Mouse (Mus musculus) olfactory bulb, adult 2 months (tissue): ENCODE results near the gene Pdcd1lg2. TPM values are rescaled to one million over a fixed set of nuclear protein-coding genes. Genes with fewer than 3 reads are reported as not detected.

ENCODE experiments used
- H3K27ac ChIP-seq: fragments of 200-500 bp; 2 replicates; pipeline ENCODE4 v1.5.1; 2012; ENCODE audit warnings: low read depth, low read length; ENCODE audit not compliant: insufficient read depth
- H3K4me1 ChIP-seq: fragments of 200-500 bp; 2 replicates; pipeline ENCODE4 v1.6.1; 2012; ENCODE audit warnings: low read length; ENCODE audit not compliant: control insufficient read depth, insufficient read depth
- H3K4me3 ChIP-seq: fragments of 200-500 bp; 2 replicates; pipeline ENCODE4 v1.5.1; 2012; ENCODE audit warnings: mild to moderate bottlenecking, low read depth, low read length, moderate library complexity; ENCODE audit not compliant: insufficient read depth
- CTCF ChIP-seq: fragments of 200-500 bp; IDR thresholded peaks from 2 replicates; pipeline ENCODE4 v1.5.1; 2012; ENCODE audit warnings: low read depth, mild to moderate bottlenecking, low read length, moderate library complexity; ENCODE audit not compliant: insufficient read depth
- POLR2A ChIP-seq: fragments of 200-500 bp; IDR thresholded peaks from 2 replicates; pipeline ENCODE4 v1.6.1; 2012; ENCODE audit warnings: mild to moderate bottlenecking, low read depth, low read length, moderate library complexity; ENCODE audit not compliant: insufficient read depth
- WGBS: fragments of 180-500 bp; shearing (Covaris S2); methylation state at CpG from one replicate; pipeline ENCODE4 v1.1.7; 2018; 5-methylcytosine and 5-hydroxymethylcytosine counted together
- polyA plus RNA-seq: library from polyadenylated mRNA; stranded (reverse); fragments of >200 nt; gene quantifications from 2 replicates; pipeline ENCODE4 v1.2.4, GENCODE M21; 2012; ENCODE audit warnings: low replicate concordance; ENCODE audit not compliant: missing spikeins, insufficient read depth, insufficient read length

The Pdcd1lg2 gene
- polyA plus RNA-seq, 1 experiment, result not detected

- TF ChIP-seq POLR2A (no peak), CTCF (no peak)
- Histone ChIP-seq H3K4me3 (no peak overlapping the region), H3K27ac (no peak overlapping the region), H3K4me1 (peaks cover 5% of the 10 kb centered on the region)
- WGBS, result 88% methylated on average over 3 of the region's 3 CpGs
These were observed 41.9 kb upstream of the Pdcd1lg2 start for GRCm38 (mm10) chr19:29368671-29369309.

DNA sequence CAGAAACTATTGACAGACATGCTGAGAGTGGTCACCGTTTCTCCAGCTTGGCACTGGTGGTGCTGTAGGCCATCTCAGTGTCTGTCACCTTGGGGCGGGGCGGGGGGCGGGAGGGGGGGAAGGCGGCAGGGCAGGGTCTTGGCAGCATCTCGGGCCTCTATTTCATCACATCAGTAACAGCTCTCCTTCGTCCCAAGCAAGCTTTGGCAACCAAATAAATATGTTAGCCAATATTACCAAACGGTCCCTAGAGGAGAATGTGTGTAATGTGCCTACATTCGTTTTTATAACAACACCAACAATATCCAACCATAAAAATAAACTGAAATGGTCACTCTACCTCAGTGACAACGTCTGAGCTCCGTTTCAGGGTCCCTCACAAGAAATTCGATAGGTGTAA lies 40.6 kb upstream of the Pdcd1lg2 start:
- TF ChIP-seq POLR2A (no peak), CTCF (no peak)
- no peak overlapping the region for H3K4me3 ChIP-seq
- 77% methylated on average over 12 of the region's 12 CpGs for WGBS
- H3K27ac ChIP-seq, result no peak overlapping the region
- H3K4me1 ChIP-seq, result peaks cover 5% of the 10 kb centered on the region

GRCm38 (mm10) chr19:29370545-29371283 lies 40.0 kb upstream of the Pdcd1lg2 start:
- TF ChIP-seq CTCF (no peak), POLR2A (no peak)
- no peak overlapping the region for H3K4me3 ChIP-seq
- 94% methylated on average over 7 of the region's 7 CpGs for WGBS
- peaks cover 5% of the 10 kb centered on the region for H3K4me1 ChIP-seq
- H3K27ac ChIP-seq, result no peak overlapping the region

DNA sequence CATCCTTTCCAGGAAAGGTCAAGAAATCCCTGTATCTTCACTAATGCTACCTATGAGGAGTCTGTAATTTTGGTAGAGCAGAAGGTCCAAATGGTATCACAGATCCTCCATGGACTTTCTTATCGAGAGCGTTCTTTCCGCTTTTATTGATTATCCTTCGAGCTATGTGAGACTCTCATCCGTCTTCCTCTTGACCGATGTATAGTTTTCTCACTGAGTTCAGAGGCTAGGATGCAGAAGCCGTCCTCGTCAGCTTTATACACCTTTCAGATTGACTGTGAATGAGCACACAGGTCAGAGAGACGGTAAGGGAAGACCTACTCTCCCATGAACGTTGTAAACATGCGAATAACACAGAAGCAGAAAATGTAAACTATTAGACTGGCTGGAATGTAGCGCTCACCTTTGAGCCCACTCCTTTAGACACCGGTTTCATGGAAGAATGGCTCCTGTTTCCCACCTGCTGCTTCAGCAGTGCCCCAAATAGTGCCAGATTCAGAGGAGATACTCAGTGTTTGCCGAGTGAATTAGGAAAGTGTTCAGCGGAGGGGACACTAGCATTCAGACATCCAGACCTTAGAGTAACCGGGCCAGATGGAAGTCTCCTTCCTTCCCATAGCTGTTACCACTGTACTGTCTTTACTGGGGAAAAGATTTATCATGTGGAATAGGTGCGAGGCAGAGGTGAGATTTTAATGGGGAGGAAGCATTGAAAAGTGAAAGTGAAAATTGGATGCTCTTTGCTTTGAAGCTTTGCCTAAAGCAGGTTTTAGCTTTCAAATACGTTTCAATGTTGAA lies 39.2 kb upstream of the Pdcd1lg2 start:
- Histone ChIP-seq H3K4me3 (no peak overlapping the region), H3K4me1 (peaks cover 5% of the 10 kb centered on the region), H3K27ac (no peak overlapping the region)
- 81% methylated on average over 18 of the region's 18 CpGs for WGBS
- TF ChIP-seq CTCF (no peak), POLR2A (no peak)

DNA sequence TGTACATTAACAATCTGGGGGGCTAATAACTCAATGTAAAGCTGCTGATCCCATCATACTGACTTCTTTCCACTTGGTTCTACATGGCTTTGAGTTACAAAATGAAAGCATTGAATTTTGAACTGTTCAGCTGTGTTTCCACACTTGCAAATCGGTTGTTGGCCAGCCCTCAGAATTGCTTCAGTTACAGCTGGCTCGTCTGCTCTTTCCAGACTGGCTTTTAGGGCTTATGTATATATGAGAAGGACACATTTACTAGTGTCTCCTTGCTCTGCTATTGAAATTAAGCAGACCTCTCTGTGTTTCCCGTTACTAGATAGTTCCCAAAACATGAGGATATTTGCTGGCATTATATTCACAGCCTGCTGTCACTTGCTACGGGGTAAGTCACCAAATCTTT lies 38.6 kb upstream of the Pdcd1lg2 start:
- 54% methylated on average over 4 of the region's 4 CpGs for WGBS
- TF ChIP-seq POLR2A, result no peak
- TF ChIP-seq CTCF, result no peak
- H3K4me3 ChIP-seq, result no peak overlapping the region
- peaks cover 2% of the 10 kb centered on the region; the same call in 1 of the 2 replicates for H3K4me1 ChIP-seq
- H3K27ac ChIP-seq, result no peak overlapping the region

GRCm38 (mm10) chr19:29372621-29373020 lies 38.1 kb upstream of the Pdcd1lg2 start:
- TF ChIP-seq CTCF (no peak), POLR2A (no peak)

DNA sequence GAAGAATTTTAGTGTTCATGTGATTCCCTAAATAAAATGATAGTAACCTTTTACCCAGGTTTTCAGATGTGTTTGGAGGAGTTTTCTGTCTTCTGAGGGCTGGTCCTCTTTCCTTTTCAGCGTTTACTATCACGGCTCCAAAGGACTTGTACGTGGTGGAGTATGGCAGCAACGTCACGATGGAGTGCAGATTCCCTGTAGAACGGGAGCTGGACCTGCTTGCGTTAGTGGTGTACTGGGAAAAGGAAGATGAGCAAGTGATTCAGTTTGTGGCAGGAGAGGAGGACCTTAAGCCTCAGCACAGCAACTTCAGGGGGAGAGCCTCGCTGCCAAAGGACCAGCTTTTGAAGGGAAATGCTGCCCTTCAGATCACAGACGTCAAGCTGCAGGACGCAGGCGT lies 37.3 kb upstream of the Pdcd1lg2 start:
- Histone ChIP-seq H3K4me3 (peak overlapping the region; percentile 26), H3K27ac (no peak overlapping the region), H3K4me1 (peaks cover 2% of the 10 kb centered on the region; the same call in 1 of the 2 replicates)
- TF ChIP-seq POLR2A (no peak), CTCF (no peak)
- WGBS, result 21% methylated on average over 11 of the region's 11 CpGs

More at GRCm38 (mm10) chr19:29372621-29373020, 38.1 kb upstream of the Pdcd1lg2 start:
- no peak overlapping the region for H3K4me3 ChIP-seq
- no peak overlapping the region for H3K27ac ChIP-seq
- 92% methylated on average over 3 of the region's 3 CpGs for WGBS
- peaks cover 2% of the 10 kb centered on the region; the same call in 1 of the 2 replicates for H3K4me1 ChIP-seq

GRCm38 (mm10) chr19:29374947-29375346 lies 35.8 kb upstream of the Pdcd1lg2 start:
- Histone ChIP-seq H3K4me3 (no peak overlapping the region), H3K27ac (no peak overlapping the region), H3K4me1 (peaks cover 2% of the 10 kb centered on the region; the same call in 1 of the 2 replicates)
- WGBS, result 97% methylated on average over 9 of the region's 9 CpGs
- no peak for TF ChIP-seq POLR2A
- no peak for TF ChIP-seq CTCF

DNA sequence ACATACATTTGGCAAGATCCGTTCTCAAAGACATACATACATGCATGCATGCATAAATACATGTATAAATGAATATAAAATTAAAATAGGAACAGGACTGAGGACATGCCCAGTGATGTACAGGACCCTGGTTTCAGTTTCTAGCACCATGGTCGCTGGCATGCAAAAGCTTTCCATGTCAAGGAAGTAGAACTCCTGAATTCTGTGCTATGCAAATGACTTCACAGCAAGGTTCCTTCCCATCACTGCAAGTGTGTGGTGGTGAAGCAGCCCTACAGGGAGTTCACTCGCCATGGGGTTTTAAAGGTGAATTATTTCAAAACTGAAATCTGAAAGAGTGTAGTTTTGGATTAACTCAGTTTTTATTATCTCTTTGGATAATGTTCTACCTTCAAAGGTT lies 34.3 kb upstream of the Pdcd1lg2 start:
- no peak for TF ChIP-seq POLR2A
- peaks cover 2% of the 10 kb centered on the region; the same call in 1 of the 2 replicates for H3K4me1 ChIP-seq
- WGBS, result 84% methylated on average over 3 of the region's 3 CpGs
- no peak overlapping the region for H3K4me3 ChIP-seq
- H3K27ac ChIP-seq, result no peak overlapping the region
